Mouse (Mus musculus) adrenal gland, postnatal 14 days (tissue): Measurements from ENCODE around the gene Tnnt3. TPM values are rescaled to one million over a fixed set of nuclear protein-coding genes. Genes with fewer than 3 reads are reported as not detected.
A peak's percentile ranks its signal among the peaks of the same experiment; 100 is the strongest.

Experiments used
- DNase-seq: peaks from one replicate; pipeline ENCODE4 v3.0.0; 2021; ENCODE audit warnings: mixed read lengths
- total RNA-seq: library from RNA; stranded (reverse); gene quantifications from 2 replicates; pipeline ENCODE4 v1.2.3, GENCODE M21; 2021

Gene Tnnt3
- total RNA-seq, 1 experiment from 2014 or later, result 1.1 TPM

DNA sequence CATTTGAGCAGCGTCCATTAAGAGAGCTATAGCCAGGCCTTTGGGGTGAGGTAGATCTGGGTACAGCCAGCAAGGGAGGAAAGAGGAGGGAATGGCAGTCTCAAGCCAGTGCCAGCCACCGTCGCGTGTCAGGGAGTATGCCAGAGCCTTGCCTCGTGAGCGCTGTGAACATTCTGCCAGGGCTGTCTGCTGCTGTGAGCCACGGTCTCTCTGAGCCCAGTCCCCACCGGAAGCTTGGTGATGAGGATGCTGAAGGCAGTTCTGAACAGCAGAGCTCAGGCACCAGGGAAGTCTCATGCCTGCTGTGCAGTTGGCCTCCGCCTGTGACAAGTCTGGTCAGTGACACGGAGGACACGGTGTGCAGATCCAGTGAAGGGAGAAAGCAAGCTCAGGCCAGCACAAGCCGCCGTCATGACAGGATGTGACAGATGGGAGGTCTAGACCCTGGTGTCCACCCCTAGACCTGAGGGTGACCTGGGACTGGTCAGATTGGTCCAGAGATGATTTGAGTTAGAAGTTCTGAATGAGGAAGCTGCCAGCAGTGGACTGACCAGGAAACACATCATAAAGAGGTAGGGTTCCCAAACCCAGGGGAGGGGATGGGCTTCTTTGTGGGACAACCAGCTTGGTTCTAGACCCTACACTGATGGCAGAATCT, 21.7 kb upstream of the Tnnt3 start:
- DNase-seq, result no peak

DNA sequence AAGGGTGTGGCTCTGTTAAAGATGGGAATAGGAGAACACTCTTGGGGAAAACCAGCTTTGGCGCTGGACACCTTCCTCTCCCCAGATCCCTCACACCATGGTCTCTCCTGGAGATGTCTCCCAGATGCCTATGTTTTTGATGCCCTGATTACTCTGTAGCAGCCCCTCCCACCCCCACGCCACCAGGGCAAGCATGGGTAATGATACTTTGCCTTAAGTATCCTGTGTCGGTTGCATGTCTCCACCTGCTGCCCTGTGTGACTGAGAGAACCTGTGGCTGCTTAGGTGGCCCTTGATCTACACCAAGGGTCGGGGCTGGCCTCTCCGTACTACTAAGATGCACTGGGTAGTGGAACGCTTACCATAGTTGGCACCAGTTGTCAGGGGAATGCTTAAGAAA, 20.6 kb upstream of the Tnnt3 start:
- DNase-seq, result no peak

DNA sequence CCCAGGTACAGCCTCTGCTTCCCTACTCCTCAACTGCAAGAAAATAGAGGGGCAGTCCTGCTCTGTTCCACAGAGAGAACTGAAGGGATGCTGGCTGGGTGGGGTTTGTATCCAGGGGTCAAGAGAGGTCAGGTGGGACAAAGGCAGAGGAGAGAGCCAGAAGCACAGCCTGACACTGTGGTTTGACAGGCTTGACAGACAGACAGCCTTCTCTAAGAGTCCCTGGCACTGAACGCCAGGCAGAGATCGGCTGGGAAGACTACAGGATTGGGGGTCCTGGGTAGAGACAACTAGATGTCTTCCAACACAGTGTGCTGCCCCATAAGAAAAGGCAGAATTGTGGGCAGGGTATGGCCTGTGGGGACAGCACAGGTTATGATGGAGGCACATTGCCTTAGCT, 20.1 kb upstream of the Tnnt3 start:
- no peak for DNase-seq

DNA sequence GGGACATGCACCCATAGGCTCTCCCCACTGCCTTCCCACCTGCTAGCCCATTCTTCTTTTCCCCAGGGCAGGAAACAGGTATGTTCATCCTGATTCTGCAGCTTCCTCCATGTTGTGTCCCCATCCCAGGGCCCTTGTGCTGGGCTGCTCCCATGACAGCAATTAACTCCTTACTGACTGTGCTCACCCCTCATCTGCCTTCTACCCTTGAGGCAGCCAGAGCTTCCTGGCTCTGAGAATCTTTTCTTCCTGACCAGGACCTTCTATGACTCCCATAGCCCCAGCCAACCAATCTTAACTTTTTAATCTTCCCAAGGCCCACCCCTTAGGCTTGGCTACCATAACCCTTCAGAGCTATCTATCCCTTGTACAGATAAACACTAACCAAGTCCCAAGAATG, 19.3 kb upstream of the Tnnt3 start:
- no peak for DNase-seq

DNA sequence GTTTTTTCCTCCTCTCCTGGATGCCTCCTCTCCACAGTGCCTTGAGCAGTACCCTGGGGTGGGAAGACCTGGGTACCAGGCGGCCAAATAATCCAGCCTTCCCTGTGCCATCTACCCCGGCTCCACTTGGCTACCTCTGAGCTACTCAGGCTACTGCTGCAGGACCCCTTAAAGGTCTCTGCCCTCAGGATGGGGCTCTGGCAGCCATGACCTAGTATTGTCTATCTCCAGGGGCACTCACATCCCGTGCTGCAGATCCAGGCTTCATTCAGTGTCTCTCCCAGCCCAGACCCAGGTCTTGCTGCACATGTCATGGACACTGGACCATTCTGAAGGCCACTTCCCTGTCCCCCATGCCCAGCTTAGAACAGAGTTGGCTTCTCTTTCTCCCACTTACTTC, 18.8 kb upstream of the Tnnt3 start:
- no peak for DNase-seq

DNA sequence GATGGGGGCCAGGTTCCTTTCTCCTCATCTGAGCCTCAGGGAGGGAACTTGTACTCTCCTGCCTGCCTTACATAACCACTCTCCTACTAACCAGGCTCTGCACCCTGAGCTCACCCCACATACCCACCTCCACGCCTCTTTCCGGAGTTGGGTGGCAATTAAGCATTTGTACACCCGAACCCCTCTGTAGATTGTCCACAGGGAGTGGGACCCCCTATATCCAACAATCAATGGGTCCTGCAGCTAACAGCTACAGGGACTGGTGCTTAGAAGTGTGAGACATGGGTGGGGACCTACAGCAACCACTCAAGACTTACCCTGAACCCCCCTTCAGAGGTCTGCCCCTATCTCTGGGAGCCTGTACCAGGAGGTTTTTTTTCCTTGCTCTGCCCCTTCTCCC, 18.0 kb upstream of the Tnnt3 start:
- DNase-seq, result no peak

DNA sequence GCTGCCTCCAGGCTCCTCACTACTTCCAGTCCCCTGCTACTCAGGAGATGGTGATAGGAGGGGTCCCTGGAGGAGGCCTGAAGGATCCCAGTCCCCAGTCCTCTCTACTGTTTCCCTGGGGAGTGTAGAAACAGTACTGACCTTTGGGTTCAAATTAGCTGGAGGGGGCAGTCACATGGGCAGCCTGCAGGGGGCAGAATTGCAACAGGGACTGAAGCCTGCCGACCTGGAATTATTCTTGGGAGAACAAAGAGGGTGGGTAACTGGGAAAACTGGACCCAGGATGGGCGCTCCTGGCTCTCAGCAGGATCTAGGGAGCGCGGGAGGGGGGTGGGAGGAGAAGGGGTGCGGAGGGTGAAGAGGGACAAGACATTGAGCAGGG, 17.5 kb upstream of the Tnnt3 start:
- DNase-seq, result peak; percentile 72

DNA sequence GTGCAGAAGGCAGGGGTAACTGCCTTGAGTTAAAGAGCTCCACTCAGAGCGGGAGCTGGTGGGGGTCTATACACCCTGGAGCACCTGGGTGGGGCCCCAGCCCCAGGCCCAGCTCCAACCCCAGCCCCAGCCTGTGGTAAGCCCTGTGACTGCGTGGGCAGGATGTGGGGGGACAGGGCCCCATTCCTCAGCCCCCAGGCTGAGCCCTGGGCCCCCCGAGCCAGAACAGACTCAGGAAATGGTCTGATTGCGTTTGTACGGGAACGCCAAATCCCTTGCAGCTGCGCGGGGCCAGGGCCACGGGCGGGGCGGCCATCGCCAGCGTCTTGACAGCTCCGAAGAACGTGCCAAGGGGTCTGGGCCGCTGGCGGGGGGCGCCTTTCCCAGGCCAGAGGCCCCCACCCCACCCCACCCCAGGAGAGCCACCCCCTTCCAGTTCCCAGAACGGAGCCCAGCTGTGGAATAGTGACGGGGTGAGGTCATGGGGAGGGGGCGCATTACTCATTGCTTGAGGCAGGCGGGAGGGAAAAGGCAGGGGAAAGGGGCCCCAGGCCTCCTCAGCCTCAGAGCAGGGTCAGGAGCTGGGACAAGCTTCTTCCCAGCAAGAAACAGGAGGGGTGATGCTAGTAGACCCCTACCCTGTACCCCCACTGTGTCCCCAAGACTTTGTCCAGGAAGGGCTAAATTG, 16.9 kb upstream of the Tnnt3 start:
- no peak for DNase-seq

DNA sequence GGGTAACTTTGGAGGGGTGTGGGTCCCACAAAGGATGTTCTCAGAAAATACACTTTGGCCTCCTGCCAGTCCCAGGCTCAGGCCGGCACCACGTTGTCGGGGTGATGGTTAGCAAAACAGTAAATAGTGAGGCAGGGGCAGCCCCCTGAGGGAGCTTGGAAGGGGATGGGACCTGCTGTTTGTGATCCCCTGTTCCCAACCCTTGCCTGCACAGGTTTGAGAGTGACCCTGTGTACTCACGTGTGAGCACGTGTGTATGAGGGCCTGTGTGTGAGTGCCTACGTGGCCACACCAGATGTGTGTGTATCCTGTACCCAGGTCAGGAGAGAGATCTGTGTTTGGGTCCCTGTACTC, 16.4 kb upstream of the Tnnt3 start:
- DNase-seq, result no peak

DNA sequence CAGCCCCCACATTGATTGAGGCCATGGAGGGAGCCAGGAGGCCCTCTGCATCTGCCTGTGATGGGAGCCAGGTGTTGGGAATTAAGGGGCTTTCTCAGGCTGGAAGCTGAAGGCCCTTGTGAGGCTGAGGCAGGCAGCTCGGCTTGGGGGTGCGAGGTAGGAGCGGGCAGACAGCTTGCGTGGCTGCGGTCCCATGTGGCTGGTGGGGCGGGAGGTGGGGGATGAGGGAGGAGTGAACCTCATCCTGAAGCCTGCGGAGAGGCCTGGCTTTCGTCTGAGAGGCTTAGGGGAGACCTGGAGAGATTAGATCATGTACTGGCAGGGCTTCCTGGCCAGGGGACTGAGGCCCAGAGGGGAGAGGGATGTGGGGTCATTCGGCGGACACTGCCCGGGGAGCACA, 15.5 kb upstream of the Tnnt3 start:
- DNase-seq, result no peak

DNA sequence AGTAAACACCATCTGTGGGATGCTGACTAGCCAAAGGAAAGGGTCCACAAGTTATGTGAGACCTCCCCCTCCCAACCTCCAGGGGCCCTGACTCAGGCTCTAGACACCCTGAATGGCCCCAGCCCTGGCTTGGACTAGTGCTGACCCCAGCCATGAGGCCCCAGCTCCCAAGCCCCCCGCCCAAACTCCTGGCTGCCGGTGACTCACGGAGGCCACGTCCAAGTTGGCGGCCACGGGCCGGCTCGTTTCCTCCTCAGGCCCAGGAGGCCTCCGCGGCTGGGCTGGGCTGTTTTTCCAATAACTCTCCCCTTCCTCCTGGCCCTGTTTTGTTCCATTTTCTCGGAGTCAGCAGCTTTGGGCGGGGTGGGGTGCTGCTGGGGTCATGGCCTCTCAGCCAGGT, 13.9 kb upstream of the Tnnt3 start:
- no peak for DNase-seq

DNA sequence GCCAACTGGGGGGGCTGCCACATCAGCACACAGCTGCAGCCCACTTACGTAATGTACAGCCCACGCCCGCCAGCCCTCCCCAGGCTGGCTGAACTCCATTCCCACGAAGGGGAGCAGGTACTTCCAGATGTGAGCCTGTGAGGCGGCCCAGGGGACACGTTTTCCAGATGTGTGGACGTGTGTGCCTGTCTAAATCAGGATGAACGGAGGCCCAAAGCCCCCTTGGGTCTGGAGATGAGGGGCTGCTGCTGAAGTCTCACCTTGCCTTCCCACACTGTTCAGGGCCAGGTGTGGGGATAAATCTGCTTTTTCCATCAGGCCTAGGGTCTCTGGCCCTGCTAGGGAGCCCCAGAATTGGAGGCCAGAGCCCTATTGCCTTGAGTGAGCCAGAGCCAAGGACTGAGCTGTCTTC, 11.9 kb upstream of the Tnnt3 start:
- no peak for DNase-seq

DNA sequence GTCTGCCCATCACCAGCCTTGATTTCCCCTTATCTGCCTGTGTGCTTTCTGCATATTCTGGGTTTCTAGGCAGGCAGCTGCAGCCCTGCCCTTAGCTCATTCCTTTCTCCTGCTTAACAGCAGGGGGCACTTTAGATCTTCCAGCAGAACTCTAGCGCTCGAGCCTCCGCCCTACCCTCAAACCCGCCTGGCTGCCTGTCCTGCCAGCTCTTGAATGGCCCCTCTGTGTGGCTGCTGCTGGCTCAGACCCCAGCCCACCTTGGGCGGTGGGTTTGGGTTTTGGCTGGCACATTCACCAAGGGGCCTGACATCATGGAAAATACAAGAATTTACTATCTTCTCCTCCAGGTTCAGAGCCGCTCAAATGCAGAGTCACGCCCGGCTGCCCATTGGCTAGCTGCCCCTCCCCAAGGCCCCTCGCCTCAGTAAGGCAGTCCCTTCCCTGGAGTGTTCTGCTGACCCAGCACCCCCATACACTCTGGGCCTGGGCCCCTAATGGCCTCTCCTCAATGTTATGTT, 11.2 kb upstream of the Tnnt3 start:
- peak; percentile 64 for DNase-seq

DNA sequence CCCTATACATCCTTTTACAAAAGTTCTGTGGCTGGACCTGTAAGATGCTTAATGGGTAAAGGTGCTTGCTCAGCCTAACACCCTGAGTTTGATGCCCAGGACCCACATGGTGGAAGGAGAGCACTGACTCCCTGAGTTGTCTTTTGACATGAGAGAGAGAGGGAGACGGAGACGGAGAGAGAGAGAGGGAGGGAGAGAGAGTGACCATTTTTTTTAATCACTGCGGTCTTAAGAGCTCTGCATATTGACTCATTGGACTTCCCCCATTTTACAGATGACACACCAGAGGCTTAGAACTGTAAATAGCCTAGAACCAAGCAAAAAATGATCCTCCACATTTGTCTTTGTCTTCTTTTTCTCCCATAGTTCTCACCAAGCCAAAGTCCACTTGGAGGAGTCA, 10.6 kb upstream of the Tnnt3 start:
- DNase-seq, result no peak

DNA sequence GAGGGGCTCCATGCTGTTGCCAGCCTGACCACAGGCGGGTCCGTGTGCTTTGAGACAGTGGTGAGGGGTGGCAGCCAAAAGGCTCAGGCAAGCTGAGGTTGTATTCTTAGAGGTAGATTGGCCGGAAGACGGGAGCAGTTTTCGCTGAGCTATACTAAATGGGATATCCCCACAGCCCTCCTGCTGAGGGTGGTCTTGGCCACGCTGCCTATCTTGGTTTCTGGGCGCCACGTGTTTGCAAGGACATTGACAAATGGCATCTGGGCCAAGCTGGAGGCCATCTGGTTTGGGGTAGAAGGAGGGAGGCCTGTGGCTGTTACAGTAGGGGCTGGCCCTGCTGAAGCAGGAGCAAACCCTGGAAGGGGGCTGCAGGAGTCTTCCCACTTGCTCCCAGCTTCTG, 5.1 kb upstream of the Tnnt3 start:
- DNase-seq, result no peak

DNA sequence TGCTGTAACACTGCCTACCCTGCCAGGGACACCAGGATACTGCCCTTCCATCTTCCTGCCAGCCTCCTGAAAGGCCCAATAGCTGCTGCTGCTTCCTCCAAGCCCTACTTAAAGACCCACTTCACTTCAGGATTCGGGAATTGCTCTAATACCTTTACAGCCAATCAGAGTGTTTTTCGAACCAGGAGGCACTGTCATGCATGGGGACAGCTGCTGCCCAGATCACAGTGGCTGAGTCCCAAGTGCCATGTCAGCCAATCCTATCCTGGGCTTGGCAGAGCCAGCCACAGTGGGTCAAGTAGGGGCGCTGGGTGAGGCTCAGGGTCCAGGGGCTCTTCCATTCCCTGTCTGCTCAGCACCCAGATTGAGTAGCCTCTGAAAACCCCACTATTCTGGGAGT, 2.5 kb upstream of the Tnnt3 start:
- DNase-seq, result no peak

DNA sequence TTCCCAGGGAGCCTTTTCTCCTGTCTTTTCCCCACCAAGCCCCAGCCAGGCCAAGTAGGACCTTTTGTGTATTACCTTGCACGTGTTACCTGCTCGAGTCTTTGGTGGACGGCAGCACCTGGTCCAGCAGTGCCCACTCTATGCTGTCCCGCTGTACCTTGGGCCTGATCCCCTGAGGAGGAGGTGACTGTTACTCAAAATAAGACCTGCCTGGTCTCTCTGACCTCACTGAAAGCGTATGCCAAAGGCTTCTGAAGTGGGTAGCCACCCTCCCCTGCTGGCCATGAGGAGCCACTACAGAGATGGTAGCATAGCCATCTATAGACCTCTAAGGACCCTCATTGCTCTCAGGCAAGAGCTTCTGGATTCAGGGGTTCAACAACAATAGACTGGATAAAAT, 1.8 kb upstream of the Tnnt3 start:
- DNase-seq, result no peak

DNA sequence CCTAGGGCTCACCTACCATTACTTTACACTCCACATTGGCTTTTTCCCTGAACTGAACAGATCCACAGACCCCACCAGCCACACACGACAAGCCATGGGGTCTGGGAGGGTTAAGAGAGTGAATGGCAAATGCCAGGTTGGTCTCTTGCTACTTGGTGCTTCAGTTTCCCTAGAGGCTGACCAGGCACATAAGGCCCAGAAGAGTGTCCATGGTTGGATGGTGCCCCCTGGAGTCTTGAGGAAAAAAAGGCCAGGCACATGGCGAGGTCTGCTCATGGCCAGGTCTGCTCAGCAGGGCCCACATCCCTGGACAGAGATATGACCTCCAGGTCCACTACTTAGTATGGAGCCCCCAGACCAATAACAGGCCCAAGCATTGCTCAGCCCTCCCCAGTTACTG, 861 bp upstream of the Tnnt3 start:
- DNase-seq, result peak; percentile 41

DNA sequence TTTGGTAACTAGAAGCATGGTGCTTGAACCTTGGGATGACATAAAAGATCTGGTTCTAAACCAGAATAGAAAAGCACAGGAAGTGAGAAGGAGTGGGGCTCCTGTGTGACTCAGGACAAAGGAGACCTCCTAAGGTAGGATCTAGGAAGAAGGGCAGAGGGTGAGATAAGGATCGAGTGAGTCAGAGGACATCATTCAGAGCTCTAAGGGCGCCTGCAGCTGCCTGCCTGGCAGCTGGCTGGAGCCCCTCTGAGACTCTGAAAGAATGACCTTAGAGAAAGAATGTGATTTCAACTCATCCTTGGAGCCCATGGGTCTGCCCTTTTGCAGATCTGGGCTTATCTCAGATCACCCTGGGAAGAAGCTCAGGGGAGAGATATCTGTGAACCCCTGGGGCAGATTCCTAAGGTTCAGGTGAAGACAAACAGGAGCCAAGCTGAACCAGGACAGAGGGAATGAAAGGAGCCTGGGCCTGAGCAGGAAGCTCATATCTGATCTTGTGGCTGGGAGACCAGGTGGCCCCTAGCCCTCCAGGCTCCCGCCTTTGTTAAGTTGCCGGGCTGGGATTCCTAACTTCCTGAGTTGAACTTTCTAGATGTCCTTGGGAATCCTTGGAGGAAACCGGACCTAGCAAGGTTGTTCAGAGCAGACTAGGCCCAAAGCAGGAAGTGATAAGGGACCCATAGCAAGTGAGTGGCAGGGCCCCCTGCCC, 530 bp downstream of the Tnnt3 start:
- DNase-seq, result peak; percentile 26

DNA sequence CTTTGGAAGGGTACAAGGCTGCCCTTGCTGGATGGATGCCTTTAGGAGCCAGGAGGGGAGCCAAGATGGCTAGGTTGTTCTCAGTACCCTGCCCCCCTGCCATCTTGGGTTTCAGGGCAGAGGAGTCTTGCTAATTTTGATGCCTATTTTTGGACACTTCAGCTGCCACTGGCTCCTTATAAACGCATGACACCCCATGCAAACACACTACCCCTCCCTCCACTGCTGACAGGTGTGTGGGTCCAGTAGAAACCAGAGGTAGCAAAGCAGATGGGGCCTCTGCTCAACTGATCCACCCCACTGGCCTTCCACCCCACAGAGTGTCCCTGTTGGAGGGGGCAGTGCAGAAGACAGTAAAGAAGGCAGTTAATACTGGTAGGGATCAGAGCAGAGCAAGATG, 1.4 kb downstream of the Tnnt3 start:
- no peak for DNase-seq

DNA sequence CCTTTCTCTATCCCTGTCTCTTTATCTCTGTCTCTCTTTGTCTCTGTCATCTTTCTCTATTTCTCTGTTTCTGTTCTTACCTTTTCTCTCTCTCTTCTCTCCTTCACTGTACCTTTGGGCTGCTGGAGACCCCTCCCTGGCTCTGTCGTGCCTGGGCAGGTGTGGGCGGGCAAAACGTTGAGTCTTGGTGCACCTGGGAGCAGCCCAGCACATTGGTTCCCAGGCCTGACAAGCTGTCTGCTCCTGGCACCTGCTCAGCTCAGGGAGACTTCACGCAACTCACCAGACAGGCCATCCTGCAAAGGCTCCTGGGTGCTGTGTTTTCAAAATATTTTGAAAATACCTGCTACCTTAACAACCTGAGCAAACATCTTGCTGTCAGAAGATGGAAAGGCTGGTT, 4.6 kb downstream of the Tnnt3 start:
- no peak for DNase-seq

DNA sequence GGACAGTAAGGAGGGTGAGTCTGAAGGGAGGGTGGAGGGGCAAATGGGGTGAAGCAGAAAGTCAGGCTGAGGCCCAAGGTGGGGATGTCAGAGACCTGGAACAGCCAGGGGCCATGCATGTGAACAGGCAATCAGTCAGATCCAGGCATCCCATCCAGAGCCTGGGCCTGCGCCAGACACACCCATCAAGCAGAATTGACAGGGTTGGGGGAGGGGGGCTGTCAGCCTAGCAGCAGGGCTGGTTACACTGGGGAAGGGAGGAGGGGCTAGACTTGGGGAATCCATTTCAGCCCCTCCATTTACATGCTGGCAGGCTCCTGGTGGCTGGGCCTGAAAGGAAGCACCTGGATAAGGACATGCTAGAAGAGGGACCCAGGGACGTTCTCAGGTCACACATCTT, 7.3 kb downstream of the Tnnt3 start:
- no peak for DNase-seq

DNA sequence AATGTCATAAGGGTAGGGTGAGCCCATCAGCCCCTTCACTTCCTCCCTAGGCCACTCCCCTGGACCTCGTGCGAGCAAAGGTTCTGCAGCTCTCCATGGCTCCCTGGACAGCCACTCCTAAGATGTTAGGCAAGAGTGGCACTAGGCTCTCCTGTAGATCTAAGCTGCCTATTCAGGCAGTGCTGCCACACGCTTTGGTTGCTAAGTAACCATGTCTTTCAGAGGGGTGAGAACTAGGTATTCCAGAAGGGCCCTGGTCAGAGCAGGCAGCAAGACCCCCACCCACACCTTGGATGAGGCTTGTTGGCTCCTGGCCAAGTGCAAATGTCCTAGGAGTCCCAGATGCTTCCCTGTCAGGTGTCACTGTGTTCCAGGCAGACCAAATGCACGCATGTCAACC, 7.9 kb downstream of the Tnnt3 start:
- DNase-seq, result no peak

DNA sequence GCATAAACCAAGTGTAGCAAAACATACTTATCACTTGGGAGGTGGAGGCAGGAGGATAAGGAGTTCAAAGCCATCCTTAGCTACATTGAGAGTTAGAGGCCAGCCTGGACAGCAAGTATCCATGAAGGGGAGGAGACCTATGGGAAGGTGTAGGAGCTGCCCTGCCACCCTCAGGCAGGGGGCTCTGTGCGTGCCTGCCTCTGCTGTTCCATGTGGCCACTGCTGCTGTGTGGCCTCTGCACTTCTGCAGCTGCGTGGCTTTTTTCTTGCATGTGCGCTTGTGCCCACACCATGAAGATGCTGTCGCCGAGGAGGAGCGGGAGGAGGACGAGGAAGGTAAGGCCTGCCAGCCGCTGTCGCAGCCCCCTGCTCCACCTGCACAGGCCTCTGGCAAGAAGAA, 8.8 kb downstream of the Tnnt3 start:
- no peak for DNase-seq
